Mouse (Mus musculus) cerebellum, adult 2 months (tissue): ENCODE results near the gene Gm4491.

Experiments used
- CTCF ChIP-seq: fragments of 200-500 bp; IDR thresholded peaks from 2 replicates; pipeline ENCODE4 v1.5.1; 2011; ENCODE audit warnings: low read depth, mild to moderate bottlenecking, control low read depth, low read length, moderate library complexity, borderline replicate concordance; ENCODE audit not compliant: insufficient read depth
- POLR2A ChIP-seq: fragments of 200-500 bp; IDR thresholded peaks from 2 replicates; pipeline ENCODE4 v1.6.1; 2011; ENCODE audit warnings: low read length, control low read depth, borderline replicate concordance; ENCODE audit not compliant: insufficient read depth

- no peak for TF ChIP-seq POLR2A
- no peak for TF ChIP-seq CTCF
Measured at GRCm38 (mm10) chr14:57084180-57084668, 31.5 kb downstream of the Gm4491 start.
